In genomic region chr7:114414421-114415335, GRCm38 (mm10) we compare ENCODE assay signal across 8 mouse cellular contexts. TPM values are rescaled to one million over a fixed set of nuclear protein-coding genes. Genes with fewer than 3 reads are reported as not detected.
DNase-seq lines count a peak whose midpoint lies in the region; ATAC-seq and TF ChIP-seq lines count a peak whose summit lies in the region.

Gene Pde3b (plus strand): TSS chr7:114415281.

- 2% methylated on average over 41 of the region's 70 CpGs for WGBS in embryonic facial prominence, embryonic 14.5 days
- 2% methylated on average over 61 of the region's 70 CpGs for WGBS in heart, embryonic 11.5 days (ENCODE audit: insufficient replicate concordance)
- WGBS in kidney, embryonic 15.5 days: 2% methylated on average over 57 of the region's 70 CpGs
- 2% methylated on average over 69 of the region's 70 CpGs for WGBS in liver, adult 2 months
- 1% methylated on average over 57 of the region's 70 CpGs for WGBS in midbrain, postnatal 0 days
- 3% methylated on average over 57 of the region's 70 CpGs for WGBS in stomach, embryonic 14.5 days

- H3K9ac ChIP-seq in embryonic facial prominence, embryonic 14.5 days (ENCODE audit: low read depth, low read length): peak within 1 kb of the TSS; percentile 86
- peak within 1 kb of the TSS; percentile 88 for H3K9ac ChIP-seq in heart, embryonic 11.5 days (ENCODE audit: low read depth, low read length)
- peak within 1 kb of the TSS; percentile 79 for H3K9ac ChIP-seq in kidney, embryonic 15.5 days
- peak within 1 kb of the TSS; percentile 98 for H3K9ac ChIP-seq in liver, adult 2 months (ENCODE audit: low read depth, low read length)
- peak within 1 kb of the TSS; percentile 96 for H3K9ac ChIP-seq in midbrain, postnatal 0 days (replicated peaks; ENCODE audit: low read length, poor library complexity, severe bottlenecking)
- peak within 1 kb of the TSS; percentile 84 for H3K9ac ChIP-seq in stomach, embryonic 14.5 days (replicated peaks; ENCODE audit: low read depth, low read length)

- no peaks in the 10 kb centered on the region for H3K9me3 ChIP-seq in embryonic facial prominence, embryonic 14.5 days (ENCODE audit: control insufficient read depth, low read length)
- H3K9me3 ChIP-seq in heart, embryonic 11.5 days (replicated peaks; ENCODE audit: control insufficient read depth, low read length): no peaks in the 10 kb centered on the region
- H3K9me3 ChIP-seq in kidney, embryonic 15.5 days (replicated peaks): no peaks in the 10 kb centered on the region
- H3K9me3 ChIP-seq in midbrain, postnatal 0 days (ENCODE audit: low read length): no peaks in the 10 kb centered on the region
- no peaks in the 10 kb centered on the region for H3K9me3 ChIP-seq in stomach, embryonic 14.5 days (ENCODE audit: control insufficient read depth, low read depth, low read length)

- peak; percentile 78 for TF ChIP-seq POLR2A in liver, adult 2 months (IDR thresholded peaks at IDR 0.05; ENCODE audit: extremely low read depth, insufficient read depth, low read length)

- no peak for TF ChIP-seq CTCF in liver, adult 2 months (IDR thresholded peaks at IDR 0.05; ENCODE audit: low read depth, low read length)
- TF ChIP-seq CTCF in midbrain, postnatal 0 days (IDR thresholded peaks at IDR 0.05): no peak

- H3K27me3 ChIP-seq in embryonic facial prominence, embryonic 14.5 days (replicated peaks; ENCODE audit: control insufficient read depth, insufficient read depth, low read length): no peaks in the 10 kb centered on the region
- H3K27me3 ChIP-seq in heart, embryonic 11.5 days (ENCODE audit: control insufficient read depth, insufficient read depth, low read length): no peaks in the 10 kb centered on the region
- H3K27me3 ChIP-seq in kidney, embryonic 15.5 days: no peaks in the 10 kb centered on the region; the same call in 1 of the 2 replicates
- H3K27me3 ChIP-seq in liver, adult 2 months (ENCODE audit: control insufficient read depth, insufficient read depth, low read length): no peaks in the 10 kb centered on the region
- H3K27me3 ChIP-seq in midbrain, postnatal 0 days (ENCODE audit: insufficient read depth, low read length): no peaks in the 10 kb centered on the region
- no peaks in the 10 kb centered on the region for H3K27me3 ChIP-seq in stomach, embryonic 14.5 days (ENCODE audit: control insufficient read depth, insufficient read depth, low read length)

- peaks cover 14% of the 10 kb centered on the region; the same call in 1 of the 2 replicates for H3K79me2 ChIP-seq in liver, adult 2 months (ENCODE audit: control insufficient read depth, insufficient read depth, low read length)

- peaks cover 7% of the 10 kb centered on the region; the same call in 1 of the 2 replicates for H3K4me1 ChIP-seq in embryonic facial prominence, embryonic 14.5 days (ENCODE audit: control insufficient read depth, insufficient read depth, low read length)
- no peaks in the 10 kb centered on the region for H3K4me1 ChIP-seq in heart, embryonic 11.5 days (ENCODE audit: control insufficient read depth, insufficient read depth, low read length)
- peaks cover 19% of the 10 kb centered on the region for H3K4me1 ChIP-seq in kidney, embryonic 15.5 days
- H3K4me1 ChIP-seq in liver, adult 2 months (ENCODE audit: control insufficient read depth, insufficient read depth, low read length): peaks cover 7% of the 10 kb centered on the region; the same call in 1 of the 2 replicates
- peaks cover 4% of the 10 kb centered on the region; the same call in 1 of the 2 replicates for H3K4me1 ChIP-seq in midbrain, postnatal 0 days (ENCODE audit: insufficient read depth, low read length)
- H3K4me1 ChIP-seq in stomach, embryonic 14.5 days (ENCODE audit: control insufficient read depth, insufficient read depth, low read length): peaks cover 4% of the 10 kb centered on the region; the same call in 1 of the 2 replicates

- H3K36me3 ChIP-seq in embryonic facial prominence, embryonic 14.5 days (ENCODE audit: control insufficient read depth, insufficient read depth, low read length): no peaks in the 10 kb centered on the region
- no peaks in the 10 kb centered on the region for H3K36me3 ChIP-seq in heart, embryonic 11.5 days (ENCODE audit: control insufficient read depth, insufficient read depth, low read length)
- H3K36me3 ChIP-seq in kidney, embryonic 15.5 days: no peaks in the 10 kb centered on the region
- H3K36me3 ChIP-seq in liver, adult 2 months (ENCODE audit: control insufficient read depth, insufficient read depth, low read length): no peaks in the 10 kb centered on the region; the same call in 1 of the 2 replicates
- no peaks in the 10 kb centered on the region for H3K36me3 ChIP-seq in midbrain, postnatal 0 days (ENCODE audit: insufficient read depth, low read length)
- H3K36me3 ChIP-seq in stomach, embryonic 14.5 days (ENCODE audit: control insufficient read depth, insufficient read depth, low read length): no peaks in the 10 kb centered on the region

- peak; percentile 84 for ATAC-seq in embryonic facial prominence, embryonic 14.5 days (ENCODE audit: low read depth)
- ATAC-seq in heart, embryonic 11.5 days (replicated peaks; ENCODE audit: insufficient number of reproducible peaks, low FRiP score, low TSS enrichment): peak; percentile 86
- ATAC-seq in kidney, embryonic 15.5 days (replicated peaks; ENCODE audit: low FRiP score): peak; percentile 93
- ATAC-seq in midbrain, postnatal 0 days (ENCODE audit: low FRiP score): peak; percentile 79
- ATAC-seq in stomach, embryonic 14.5 days (ENCODE audit: insufficient number of reproducible peaks, insufficient read depth, low FRiP score, low read depth): peak; percentile 90

- peak within 1 kb of the TSS; percentile 92 for H3K4me2 ChIP-seq in embryonic facial prominence, embryonic 14.5 days (ENCODE audit: low read depth, low read length)
- H3K4me2 ChIP-seq in heart, embryonic 11.5 days: peak within 1 kb of the TSS; percentile 80
- peak within 1 kb of the TSS; percentile 98 for H3K4me2 ChIP-seq in kidney, embryonic 15.5 days
- peak within 1 kb of the TSS; percentile 83 for H3K4me2 ChIP-seq in midbrain, postnatal 0 days (ENCODE audit: low read depth, low read length, poor library complexity, severe bottlenecking)
- peak within 1 kb of the TSS; percentile 94 for H3K4me2 ChIP-seq in stomach, embryonic 14.5 days (replicated peaks; ENCODE audit: low read depth, low read length)

- peak; percentile 85 for DNase-seq in A20 (ENCODE audit: low read depth, low spot score)
- DNase-seq in adrenal gland, postnatal 14 days: peak; percentile 81
- DNase-seq in embryonic facial prominence, embryonic 14.5 days (ENCODE audit: low spot score): peak; percentile 81
- peak; percentile 64 for DNase-seq in liver, adult 2 months (ENCODE audit: extremely low read depth, low read depth, low spot score)
- DNase-seq in midbrain, postnatal 0 days (ENCODE audit: low spot score): peak; percentile 73

- peak within 1 kb of the TSS; percentile 78 for H3K27ac ChIP-seq in embryonic facial prominence, embryonic 14.5 days (replicated peaks; ENCODE audit: low read depth, low read length)
- peak within 1 kb of the TSS; percentile 69 for H3K27ac ChIP-seq in heart, embryonic 11.5 days (ENCODE audit: low read depth, low read length)
- peak within 1 kb of the TSS; percentile 86 for H3K27ac ChIP-seq in kidney, embryonic 15.5 days
- H3K27ac ChIP-seq in liver, adult 2 months (replicated peaks; ENCODE audit: insufficient read depth, low read depth, low read length): peak within 1 kb of the TSS; percentile 96
- peak within 1 kb of the TSS; percentile 93 for H3K27ac ChIP-seq in midbrain, postnatal 0 days (ENCODE audit: low read depth, low read length)
- peak within 1 kb of the TSS; percentile 78 for H3K27ac ChIP-seq in stomach, embryonic 14.5 days (ENCODE audit: low read length)

- peak within 1 kb of the TSS; percentile 86 for H3K4me3 ChIP-seq in embryonic facial prominence, embryonic 14.5 days (ENCODE audit: low read depth, low read length)
- peak within 1 kb of the TSS; percentile 91 for H3K4me3 ChIP-seq in heart, embryonic 11.5 days (ENCODE audit: low read depth, low read length)
- H3K4me3 ChIP-seq in kidney, embryonic 15.5 days (replicated peaks): peak within 1 kb of the TSS; percentile 63
- H3K4me3 ChIP-seq in liver, adult 2 months (ENCODE audit: insufficient read depth, low read depth, low read length): peak within 1 kb of the TSS; percentile 75
- peak within 1 kb of the TSS; percentile 94 for H3K4me3 ChIP-seq in midbrain, postnatal 0 days (ENCODE audit: low read depth, low read length)
- peak within 1 kb of the TSS; percentile 90 for H3K4me3 ChIP-seq in stomach, embryonic 14.5 days (ENCODE audit: low read depth, low read length)

RNA-seq across cellular contexts. Expression of gene Pde3b, which starts in this region (rescaled TPM):
- 55.5 and 64.4 TPM in 2 replicates for total RNA-seq in adrenal gland, postnatal 14 days (2021)
- 6.7 and 7.2 TPM in 2 replicates for polyA plus RNA-seq in embryonic facial prominence, embryonic 14.5 days (2014; fragmentation: Nextera tagmentation; extraction: Ambion mirVana)
- 5.6 and 6.7 TPM in 2 replicates for polyA plus RNA-seq in heart, embryonic 11.5 days (2014; fragmentation: Nextera tagmentation; extraction: Ambion mirVana)
- 5.0 TPM in 2 replicates for polyA plus RNA-seq in kidney, embryonic 15.5 days (2015; fragmentation: Nextera tagmentation; extraction: Ambion mirVana)
- 86.2 and 95.7 TPM in 2 replicates for total RNA-seq in liver, adult 2 months (2014; rRNA removed)
- polyA plus RNA-seq in liver, adult 2 months (2012; rRNA removed): 15.5 and 16.2 TPM in 2 replicates
- 9.5 and 12.9 TPM in 2 replicates for total RNA-seq in midbrain, postnatal 0 days (2014; rRNA removed)
- polyA plus RNA-seq in midbrain, postnatal 0 days (2015; fragmentation: Nextera tagmentation; extraction: Ambion mirVana): 2.1 and 3.6 TPM in 2 replicates
- polyA plus RNA-seq in stomach, embryonic 14.5 days (2014; fragmentation: Nextera tagmentation; extraction: Ambion mirVana): 9.8 and 12.1 TPM in 2 replicates

Comparison
In these comparisons a context has a peak if more than half of its experiments do, and no peak if none do; other contexts are left out.
1. Peak in every context shown above with its lines: DNase-seq, ATAC-seq, H3K4me3 ChIP-seq and H3K27ac ChIP-seq.